Mouse (Mus musculus) right cerebral cortex, postnatal 25 days (tissue): Measurements from ENCODE around the gene Gm14408.
"Not testable (repeated sequence)": the region's sequence is repeated elsewhere in the genome, so short reads cannot be mapped to it uniquely, and the experiment has no call there.

Source experiments
- DNase-seq: peaks from one replicate; pipeline ENCODE4 v3.0.0; 2022

Gene Gm14408

DNA sequence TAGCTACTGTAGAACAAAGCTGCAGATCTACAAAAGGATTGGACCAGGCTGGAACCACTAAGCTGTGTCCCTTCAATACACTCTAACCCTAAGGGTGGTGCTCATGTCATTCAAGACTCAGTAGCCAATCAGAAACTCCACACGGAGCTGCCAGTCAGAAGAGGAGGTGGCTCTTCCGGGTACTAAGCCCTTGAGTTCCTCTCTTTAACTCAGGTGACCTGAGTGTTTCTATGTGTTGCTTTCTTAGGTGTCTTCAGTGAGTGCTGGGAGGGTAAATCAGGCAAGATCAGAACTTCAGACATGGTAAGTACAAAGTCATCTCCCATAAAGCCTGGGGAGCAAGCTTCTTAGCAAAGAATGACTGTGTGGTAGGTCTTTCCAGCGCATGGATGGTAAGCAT lies at the start of gene Gm14408:
Gene Gm14408, plus strand, starts transcription at position 301 of the 400 bp plus-strand sequence.
- not testable (repeated sequence) for DNase-seq

DNA sequence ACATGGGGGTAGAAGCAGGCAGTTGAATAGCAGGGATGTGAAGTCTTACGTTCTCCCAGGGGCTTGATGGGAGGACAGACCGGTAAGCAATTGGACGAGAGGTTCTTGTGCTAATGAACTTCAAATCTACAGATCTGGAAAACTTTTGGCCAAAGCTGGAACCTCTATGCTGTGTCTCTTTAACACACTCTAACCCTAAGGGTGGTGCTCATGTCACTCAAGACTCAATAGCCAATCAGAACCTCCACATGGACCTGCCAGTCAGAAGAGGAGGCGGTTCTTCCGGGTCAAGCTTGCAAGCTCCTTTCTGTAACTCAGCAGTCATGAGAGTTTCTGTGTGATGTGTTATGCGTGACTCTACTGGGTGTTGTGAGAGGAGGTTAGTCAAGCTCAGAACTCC lies 32.6 kb upstream of the Gm14408 start, which contains the start of gene Gm14295:
Gene Gm14295, plus strand, starts transcription at position 301 of the 400 bp plus-strand sequence.
- not testable (repeated sequence) for DNase-seq

DNA sequence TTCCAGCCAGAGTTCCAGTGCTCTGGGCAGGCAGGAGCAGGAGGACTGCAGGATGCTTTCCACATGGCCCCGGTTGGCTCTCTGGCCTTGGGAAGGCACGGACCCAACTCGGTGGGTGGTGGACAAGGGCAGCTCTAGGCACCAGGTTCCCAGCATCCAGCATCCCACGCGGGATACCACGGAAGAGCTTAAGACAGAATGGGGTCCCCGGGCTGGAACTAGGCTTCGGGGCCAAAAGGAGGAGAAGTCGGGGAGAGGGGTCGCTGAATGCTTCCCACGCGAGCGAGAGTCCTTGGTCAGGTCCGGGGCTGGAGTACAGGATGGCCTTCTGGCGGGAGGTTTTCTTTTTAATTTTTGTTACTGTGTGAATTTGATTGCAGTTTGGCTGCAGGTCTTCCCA lies 32.2 kb upstream of the Gm14408 start:
- DNase-seq: peak; percentile 2
